Mouse (Mus musculus): ENCODE data around the gene Rprd1b. TPM values are rescaled to one million over a fixed set of nuclear protein-coding genes. Genes with fewer than 3 reads are reported as not detected.
A peak's percentile ranks its signal among the peaks of the same experiment; 100 is the strongest.

The Rprd1b gene
- total RNA-seq, 1 experiment from 2014 or later: 14.4 TPM

DNA sequence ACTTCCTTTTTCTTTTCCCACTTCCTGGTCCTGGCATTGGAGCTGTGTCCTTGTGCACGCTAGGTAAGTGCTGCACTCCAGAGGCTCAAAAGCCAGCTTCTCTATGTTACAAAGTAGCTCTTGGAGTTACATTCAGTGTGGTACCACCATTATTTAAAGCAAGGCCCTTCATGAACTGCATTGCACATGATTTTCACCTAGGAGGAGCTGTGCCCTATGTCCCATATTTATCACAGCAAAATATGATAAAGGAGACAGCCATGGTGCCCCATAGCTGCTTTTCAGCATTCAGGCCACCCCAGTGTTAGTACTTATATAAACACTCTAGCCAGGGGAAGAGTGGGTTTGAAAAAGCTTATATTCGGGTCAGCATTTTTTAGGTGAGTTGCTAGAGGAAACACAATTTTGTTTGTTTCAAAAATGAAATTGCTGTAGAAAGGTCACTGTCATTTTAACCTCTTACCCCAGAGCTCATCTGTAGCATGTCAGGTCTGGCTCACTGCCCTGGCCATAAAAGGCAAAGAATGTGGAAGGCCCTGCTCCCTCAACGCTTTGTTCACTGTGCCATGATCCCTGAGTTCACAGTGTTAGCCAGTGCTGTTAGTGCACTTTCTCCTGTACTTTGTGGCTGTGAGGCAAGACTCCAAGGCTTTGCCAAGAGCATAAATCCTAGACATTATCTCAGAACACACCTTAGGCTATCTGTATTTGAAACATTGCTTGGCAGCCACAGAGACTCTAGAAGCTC, 42.8 kb downstream of the Rprd1b start:
- no peak for ATAC-seq (replicated peaks; ENCODE audit: insufficient number of reproducible peaks, low FRiP score, low TSS enrichment, poor library complexity, severe bottlenecking)

- no peak for ATAC-seq (replicated peaks; ENCODE audit: insufficient number of reproducible peaks, low FRiP score, low TSS enrichment, poor library complexity, severe bottlenecking)
These were observed 43.3 kb downstream of the Rprd1b start for GRCm38 (mm10) chr2:158071633-158071995.

DNA sequence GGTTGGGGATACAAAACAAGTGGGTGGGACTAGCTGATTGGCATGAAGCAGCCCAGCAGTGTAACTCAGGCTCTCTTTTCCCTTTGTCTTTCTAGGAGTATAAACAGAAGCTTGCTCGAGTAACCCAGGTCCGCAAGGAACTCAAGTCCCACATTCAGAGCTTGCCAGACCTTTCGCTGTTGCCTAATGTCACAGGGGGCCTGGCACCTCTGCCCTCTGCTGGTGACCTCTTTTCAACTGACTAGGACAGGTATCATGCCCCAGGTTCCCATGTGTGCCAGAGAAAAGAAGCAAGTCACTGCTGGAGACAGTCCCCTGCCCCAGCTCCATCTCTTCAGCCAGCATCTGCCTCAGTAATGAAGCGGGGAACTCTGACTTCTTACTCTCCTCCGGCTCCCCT, 46.5 kb downstream of the Rprd1b start:
- ATAC-seq (replicated peaks; ENCODE audit: insufficient number of reproducible peaks, low FRiP score, low TSS enrichment, poor library complexity, severe bottlenecking): no peak

- no peak for ATAC-seq (replicated peaks; ENCODE audit: insufficient number of reproducible peaks, low FRiP score, low TSS enrichment, poor library complexity, severe bottlenecking)
These were observed 48.4 kb downstream of the Rprd1b start for GRCm38 (mm10) chr2:158076690-158077089.

GRCm38 (mm10) chr2:158077981-158078380, 49.7 kb downstream of the Rprd1b start:
- ATAC-seq (replicated peaks; ENCODE audit: insufficient number of reproducible peaks, low FRiP score, low TSS enrichment, poor library complexity, severe bottlenecking): no peak

GRCm38 (mm10) chr2:158078971-158079370, 50.7 kb downstream of the Rprd1b start:
- ATAC-seq (replicated peaks; ENCODE audit: insufficient number of reproducible peaks, low FRiP score, low TSS enrichment, poor library complexity, severe bottlenecking): no peak

GRCm38 (mm10) chr2:158079843-158080395, 51.6 kb downstream of the Rprd1b start:
- ATAC-seq (replicated peaks; ENCODE audit: insufficient number of reproducible peaks, low FRiP score, low TSS enrichment, poor library complexity, severe bottlenecking): 0 out of 2 replicates have a peak, but pooled peaks have one; percentile 38

DNA sequence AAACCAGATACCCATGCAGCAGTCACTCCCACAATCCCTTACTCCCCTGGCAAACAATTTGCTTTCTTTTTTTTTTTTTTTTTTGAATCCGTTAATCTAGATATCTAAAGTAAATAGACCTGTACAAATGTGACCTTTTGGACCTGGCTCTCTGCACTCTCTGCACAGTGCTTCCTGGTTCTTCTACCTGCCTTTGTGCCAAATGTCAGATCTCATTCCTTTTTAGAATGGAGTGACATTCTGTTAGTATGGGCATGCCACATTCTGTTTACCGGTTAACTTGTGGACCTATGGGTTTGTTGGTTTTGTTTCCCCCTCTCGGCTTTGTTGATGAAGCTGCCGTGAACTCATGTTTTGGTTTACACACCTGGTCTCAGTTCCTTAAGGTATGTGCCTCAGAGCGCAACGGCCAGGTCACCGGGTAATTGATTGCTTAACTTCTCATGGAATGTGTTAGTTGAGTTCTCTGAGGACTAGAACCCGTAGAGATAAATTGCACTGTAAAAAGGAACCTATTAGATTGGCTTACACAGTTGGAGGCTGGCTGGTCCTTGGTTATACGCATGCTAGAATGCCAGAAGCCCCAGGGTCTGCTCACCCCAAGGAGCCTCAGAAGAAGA, 52.4 kb downstream of the Rprd1b start:
- no peak for ATAC-seq (replicated peaks; ENCODE audit: insufficient number of reproducible peaks, low FRiP score, low TSS enrichment, poor library complexity, severe bottlenecking)

DNA sequence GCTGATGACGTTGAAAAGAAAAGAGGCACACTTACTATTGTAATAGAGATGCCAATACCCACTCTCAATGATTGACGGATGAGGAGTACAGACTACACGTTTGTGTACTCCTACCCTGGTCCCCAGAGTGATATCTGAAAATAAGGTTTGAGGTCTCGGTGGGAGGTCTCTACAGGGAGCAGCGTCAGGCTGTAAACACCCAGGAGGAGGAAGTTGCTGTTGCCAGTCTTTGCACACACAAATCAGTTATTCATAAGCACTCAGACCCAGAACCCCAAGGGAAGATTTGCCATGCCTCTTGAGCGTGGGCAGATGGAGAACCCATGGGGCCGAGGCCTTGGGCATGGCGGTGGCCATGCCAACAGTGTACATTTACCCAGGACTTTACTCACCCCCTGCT, 56.2 kb downstream of the Rprd1b start:
- no peak for ATAC-seq (replicated peaks; ENCODE audit: insufficient number of reproducible peaks, low FRiP score, low TSS enrichment, poor library complexity, severe bottlenecking)

GRCm38 (mm10) chr2:158090096-158090495, 61.8 kb downstream of the Rprd1b start:
- ATAC-seq (replicated peaks; ENCODE audit: insufficient number of reproducible peaks, low FRiP score, low TSS enrichment, poor library complexity, severe bottlenecking): no peak

DNA sequence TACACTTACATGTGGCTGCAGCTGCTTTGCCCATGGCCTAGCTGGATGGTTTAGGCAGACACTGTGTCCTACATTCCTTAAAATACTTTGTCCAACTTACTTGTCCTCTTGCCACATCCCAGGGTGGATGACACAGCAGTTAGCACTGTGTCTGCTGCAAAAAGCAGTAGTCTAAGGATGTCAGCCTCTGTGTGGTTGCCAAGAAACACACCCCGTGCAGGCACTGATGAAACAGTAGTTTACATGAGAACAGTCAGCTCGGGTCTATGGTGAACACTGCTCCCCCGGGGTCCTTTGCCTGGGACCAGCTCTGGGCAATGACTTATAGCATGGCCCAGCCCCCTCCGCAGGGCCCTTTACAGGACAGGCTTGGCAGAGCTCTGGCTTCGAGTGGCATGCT, 65.0 kb downstream of the Rprd1b start:
- ATAC-seq (replicated peaks; ENCODE audit: insufficient number of reproducible peaks, low FRiP score, low TSS enrichment, poor library complexity, severe bottlenecking): 0 out of 2 replicates have a peak, but pooled peaks have one; percentile 40

GRCm38 (mm10) chr2:158094300-158094699, 66.0 kb downstream of the Rprd1b start:
- ATAC-seq (replicated peaks; ENCODE audit: insufficient number of reproducible peaks, low FRiP score, low TSS enrichment, poor library complexity, severe bottlenecking): no peak

DNA sequence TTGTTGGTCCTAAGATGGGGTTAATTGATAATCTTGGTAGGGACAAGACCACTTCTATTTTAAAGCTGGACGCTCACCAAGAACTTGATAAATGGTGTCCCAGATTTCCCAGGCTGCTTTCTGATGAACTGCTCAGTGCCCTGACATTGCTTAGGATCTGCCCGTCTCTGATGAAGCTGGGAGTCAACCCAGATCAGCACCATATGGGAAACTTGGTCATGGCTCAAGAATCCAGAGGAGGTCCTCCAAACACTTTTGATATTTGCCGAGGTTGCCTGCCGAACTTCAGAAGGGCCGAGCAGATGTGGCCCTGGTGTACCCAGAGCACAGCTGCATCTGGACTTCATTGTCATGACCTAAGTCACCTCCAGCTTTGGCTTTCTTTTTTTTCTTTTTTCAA, 66.5 kb downstream of the Rprd1b start:
- ATAC-seq (replicated peaks; ENCODE audit: insufficient number of reproducible peaks, low FRiP score, low TSS enrichment, poor library complexity, severe bottlenecking): no peak

GRCm38 (mm10) chr2:158097071-158097470, 68.8 kb downstream of the Rprd1b start:
- ATAC-seq (replicated peaks; ENCODE audit: insufficient number of reproducible peaks, low FRiP score, low TSS enrichment, poor library complexity, severe bottlenecking): no peak

DNA sequence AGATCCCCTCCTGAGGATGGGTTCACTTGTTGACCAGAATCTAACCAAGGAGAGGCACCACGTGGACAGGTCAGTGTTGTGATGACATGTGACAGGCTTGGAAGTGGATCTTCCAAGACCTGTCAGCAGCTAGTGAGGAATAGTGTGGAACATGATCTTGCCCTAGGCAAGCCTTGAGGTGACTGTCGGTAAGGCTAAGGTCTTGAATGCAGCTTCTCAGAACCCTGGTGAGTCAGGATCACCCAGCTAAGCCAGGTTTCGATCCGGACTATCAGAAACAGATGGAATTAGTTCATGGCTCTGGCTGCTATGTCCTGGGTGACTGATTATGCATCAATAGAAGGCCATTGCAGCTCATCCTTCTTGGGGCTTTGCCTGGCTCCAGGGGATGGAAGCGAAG, 70.4 kb downstream of the Rprd1b start:
- 0 out of 2 replicates have a peak, but pooled peaks have one; percentile 6 for ATAC-seq (replicated peaks; ENCODE audit: insufficient number of reproducible peaks, low FRiP score, low TSS enrichment, poor library complexity, severe bottlenecking)

- no peak for ATAC-seq (replicated peaks; ENCODE audit: insufficient number of reproducible peaks, low FRiP score, low TSS enrichment, poor library complexity, severe bottlenecking)
These were observed 71.2 kb downstream of the Rprd1b start for GRCm38 (mm10) chr2:158099537-158099936.

GRCm38 (mm10) chr2:158101768-158102167, 73.5 kb downstream of the Rprd1b start:
- no peak for ATAC-seq (replicated peaks; ENCODE audit: insufficient number of reproducible peaks, low FRiP score, low TSS enrichment, poor library complexity, severe bottlenecking)

DNA sequence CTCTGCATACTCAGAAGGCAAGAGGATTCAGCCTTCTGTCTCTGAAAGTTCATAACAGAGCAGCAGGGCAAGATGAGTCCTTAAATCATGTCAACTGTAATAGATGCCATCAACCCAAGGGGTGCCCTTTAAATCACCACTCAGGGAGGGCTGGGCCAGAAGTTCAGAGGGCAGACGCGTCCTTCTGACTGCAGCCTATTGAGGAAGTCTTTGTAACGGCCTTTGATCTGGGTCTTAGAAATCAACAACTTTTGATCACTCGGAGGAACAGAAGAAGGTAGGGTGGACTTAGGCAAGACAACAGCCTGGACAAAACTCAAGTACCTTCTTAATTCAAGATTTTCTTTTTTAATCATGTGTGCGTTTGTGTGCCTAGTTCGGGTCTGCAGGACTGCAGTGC, 76.7 kb downstream of the Rprd1b start:
- no peak for ATAC-seq (replicated peaks; ENCODE audit: insufficient number of reproducible peaks, low FRiP score, low TSS enrichment, poor library complexity, severe bottlenecking)

DNA sequence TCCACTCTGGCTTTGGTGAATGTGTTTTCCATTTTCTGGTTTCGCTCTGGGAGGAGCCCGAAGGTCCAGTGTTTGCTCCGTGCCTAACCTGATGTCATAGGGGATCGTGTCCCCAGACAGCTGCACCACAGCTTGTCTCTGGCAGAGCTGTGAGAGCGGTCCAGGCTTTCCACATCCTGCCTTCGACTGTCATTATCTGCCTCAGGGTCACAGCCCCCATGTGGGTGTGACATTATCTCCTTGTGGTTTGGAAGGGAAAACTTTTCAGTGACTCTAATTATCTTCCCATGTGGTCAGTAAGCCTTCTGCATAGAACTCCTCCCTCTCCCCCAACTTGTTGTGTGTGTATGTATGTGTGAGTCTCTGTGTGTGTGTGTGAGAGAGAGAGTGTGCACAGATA, 77.3 kb downstream of the Rprd1b start:
- ATAC-seq (replicated peaks; ENCODE audit: insufficient number of reproducible peaks, low FRiP score, low TSS enrichment, poor library complexity, severe bottlenecking): no peak

GRCm38 (mm10) chr2:158106947-158107587, 78.8 kb downstream of the Rprd1b start:
- peak; percentile 53; the same call in 1 of the 2 replicates for ATAC-seq (replicated peaks; ENCODE audit: insufficient number of reproducible peaks, low FRiP score, low TSS enrichment, poor library complexity, severe bottlenecking)
